Mouse (Mus musculus) neural tube, embryonic 11.5 days (tissue): ENCODE measurements at regions not wholly inside any gene's neighbourhood (a gene's known extent, or its start where the extent isn't known, plus 50 kb on each side); places are given as distances from the start of the nearest gene placed in this dataset.

Experiments
- ATAC-seq: fragments of 200-750 bp; cut with Nextera tagmentation; 2 replicates; pipeline ENCODE4 v1.8.0; 2017; ENCODE audit warnings: moderate number of reproducible peaks, mild to moderate bottlenecking, moderate TSS enrichment, moderate library complexity; ENCODE audit not compliant: insufficient read depth, low FRiP score, low TSS enrichment
- DNase-seq: peaks from one replicate; pipeline ENCODE4 v3.0.0-alpha.2; 2015; ENCODE audit warnings: low spot score
- H3K27ac ChIP-seq: fragments of 300-500 bp; sonication (generic); 2 replicates; pipeline ENCODE4 v1.5.1; 2014; ENCODE audit warnings: low read depth, mild to moderate bottlenecking, low read length
- H3K27me3 ChIP-seq: fragments of 300-500 bp; sonication (generic); 2 replicates; pipeline ENCODE4 v1.6.1; 2014; ENCODE audit warnings: mild to moderate bottlenecking, low read length, mixed read lengths; ENCODE audit not compliant: control insufficient read depth, insufficient read depth
- H3K36me3 ChIP-seq: fragments of 300-500 bp; sonication (generic); 2 replicates; pipeline ENCODE4 v1.6.1; 2014; ENCODE audit warnings: mild to moderate bottlenecking, low read length, moderate library complexity, mixed read lengths; ENCODE audit not compliant: control insufficient read depth, insufficient read depth
- H3K4me1 ChIP-seq: fragments of 300-500 bp; sonication (generic); 2 replicates; pipeline ENCODE4 v1.6.1; 2014; ENCODE audit warnings: low read length, mixed read lengths; ENCODE audit not compliant: control insufficient read depth, insufficient read depth
- H3K4me2 ChIP-seq: fragments of 300-500 bp; sonication (generic); 2 replicates; pipeline ENCODE4 v1.6.1; 2014; ENCODE audit warnings: low read depth, mild to moderate bottlenecking, moderate library complexity
- H3K4me3 ChIP-seq: fragments of 300-500 bp; sonication (generic); 2 replicates; pipeline ENCODE4 v1.5.1; 2014; ENCODE audit warnings: low read depth, low read length
- H3K9ac ChIP-seq: fragments of 300-500 bp; sonication (generic); 2 replicates; pipeline ENCODE4 v1.6.1; 2014; ENCODE audit warnings: mild to moderate bottlenecking, low read length
- H3K9me3 ChIP-seq: fragments of 300-500 bp; sonication (generic); 2 replicates; pipeline ENCODE4 v1.6.1; 2016; ENCODE audit warnings: low read length; ENCODE audit not compliant: control insufficient read depth
- WGBS: fragments of 180-500 bp; shearing (Covaris S2); extraction: QIAGEN DNeasy Blood & Tissue Kit; methylation state at CpG from one replicate; pipeline ENCODE4 v1.1.7; 2014; 5-methylcytosine and 5-hydroxymethylcytosine counted together

DNA sequence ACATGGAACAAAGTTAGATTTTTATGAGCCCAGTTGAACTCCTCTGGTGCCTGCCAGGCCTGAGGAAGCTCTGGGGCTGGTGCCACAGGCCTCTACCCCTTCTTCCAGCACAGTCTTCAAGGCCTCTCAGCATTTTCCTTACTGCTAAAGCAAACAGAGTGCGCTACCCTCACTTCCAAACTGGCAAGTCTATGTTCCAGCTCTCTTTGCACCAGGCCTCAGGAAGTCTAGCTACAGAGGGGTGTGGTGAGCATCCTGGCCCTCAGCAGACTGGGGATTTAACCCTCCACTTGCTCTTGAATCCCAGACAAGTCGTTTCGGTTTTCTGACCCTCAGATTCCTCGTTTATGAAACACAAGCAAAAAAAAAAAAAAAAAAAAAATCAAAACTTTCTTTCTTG lies 142.4 kb downstream of the Thbs2 start:
- peaks cover 5% of the 10 kb centered on the region; the same call in 1 of the 2 replicates for H3K9me3 ChIP-seq
- no peaks in the 10 kb centered on the region for H3K36me3 ChIP-seq
- H3K4me3 ChIP-seq: no peak overlapping the region
- H3K4me1 ChIP-seq: no peaks in the 10 kb centered on the region
- H3K27ac ChIP-seq: no peak overlapping the region
- no peak overlapping the region for H3K9ac ChIP-seq
- 77% methylated on average over 4 of the region's 4 CpGs for WGBS
- no peak for ATAC-seq
- DNase-seq: no peak
- no peaks in the 10 kb centered on the region for H3K27me3 ChIP-seq
- no peak overlapping the region for H3K4me2 ChIP-seq

DNA sequence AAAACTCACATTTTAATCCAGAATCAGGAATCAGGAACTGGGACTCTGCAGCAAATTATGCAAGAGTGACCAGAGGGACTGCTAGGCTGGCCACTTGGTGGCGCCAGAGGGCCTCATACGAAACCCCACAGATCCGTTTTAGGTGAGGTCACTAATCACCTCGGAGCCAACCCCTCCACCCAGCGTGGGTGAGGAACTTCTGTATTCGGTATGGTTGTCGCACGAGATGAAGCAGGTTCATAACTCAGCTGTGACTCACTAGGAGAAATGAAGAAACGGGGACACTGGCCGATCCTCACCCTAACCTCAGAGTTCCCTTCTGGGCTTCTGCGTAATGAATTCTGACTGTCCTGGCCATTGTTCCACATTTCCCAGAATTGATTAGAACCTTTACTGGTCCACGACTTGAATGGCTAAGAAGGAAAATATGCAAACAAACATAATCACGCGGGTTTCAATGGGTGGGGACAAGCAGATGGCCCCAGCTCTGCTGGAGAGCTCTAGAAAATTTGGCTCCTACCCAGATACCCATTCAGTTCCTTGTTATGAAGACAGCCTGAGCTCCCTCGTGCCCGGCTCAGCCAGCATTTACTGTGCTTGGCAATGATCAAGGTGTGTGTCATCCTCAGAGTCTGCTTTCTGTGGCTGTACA lies 148.1 kb downstream of the Thbs2 start:
- H3K4me3 ChIP-seq: no peak overlapping the region
- ATAC-seq: peak; percentile 16; the same call in 1 of the 2 replicates

DNA sequence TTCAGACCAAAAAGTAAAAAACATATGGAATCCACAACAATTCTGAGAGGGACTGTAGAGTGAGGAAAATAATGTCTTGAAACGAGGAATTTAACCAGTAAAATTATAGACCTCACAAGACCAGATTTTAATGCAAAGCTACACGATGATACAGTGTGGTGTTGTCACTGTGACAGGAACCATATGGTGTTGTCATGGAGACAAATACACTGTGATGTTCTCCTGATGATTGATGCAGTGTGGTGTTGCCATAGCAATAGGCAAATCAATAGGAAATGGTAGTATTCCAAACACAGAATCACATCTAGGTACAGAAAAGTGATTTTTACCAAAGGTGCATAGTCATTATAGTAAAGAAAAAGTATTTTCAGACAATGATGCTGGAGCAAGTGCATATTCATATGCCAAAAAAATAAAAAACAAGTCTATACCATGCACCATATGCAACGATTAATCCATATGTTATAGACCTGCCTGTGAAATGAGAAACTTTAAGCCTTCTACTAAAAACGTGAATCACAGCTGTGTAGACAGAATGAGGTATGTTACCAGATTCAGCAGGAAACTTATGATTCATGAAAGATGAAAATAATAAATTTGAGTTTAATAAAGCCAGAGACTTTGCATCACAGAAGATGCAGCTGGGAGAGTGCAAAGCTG lies 149.6 kb downstream of the Thbs2 start:
- DNase-seq (no peak), ATAC-seq (no peak)
- no peaks in the 10 kb centered on the region for H3K36me3 ChIP-seq
- no peak overlapping the region for H3K4me2 ChIP-seq
- peaks cover 5% of the 10 kb centered on the region; the same call in 1 of the 2 replicates for H3K9me3 ChIP-seq
- no peak overlapping the region for H3K9ac ChIP-seq
- H3K4me1 ChIP-seq: no peaks in the 10 kb centered on the region
- H3K4me3 ChIP-seq: no peak overlapping the region
- no peaks in the 10 kb centered on the region for H3K27me3 ChIP-seq
- H3K27ac ChIP-seq: no peak overlapping the region
- 63% methylated on average over 4 of the region's 4 CpGs for WGBS

More for the DNA sequence above, 148.1 kb downstream of the Thbs2 start:
- peaks cover 5% of the 10 kb centered on the region; the same call in 1 of the 2 replicates for H3K9me3 ChIP-seq
- H3K4me1 ChIP-seq: no peaks in the 10 kb centered on the region
- H3K27ac ChIP-seq: no peak overlapping the region
- H3K27me3 ChIP-seq: no peaks in the 10 kb centered on the region
- H3K36me3 ChIP-seq: no peaks in the 10 kb centered on the region
- H3K9ac ChIP-seq: no peak overlapping the region
- no peak overlapping the region for H3K4me2 ChIP-seq
- 37% methylated on average over 16 of the region's 16 CpGs for WGBS
- peak; percentile 81 for DNase-seq

DNA sequence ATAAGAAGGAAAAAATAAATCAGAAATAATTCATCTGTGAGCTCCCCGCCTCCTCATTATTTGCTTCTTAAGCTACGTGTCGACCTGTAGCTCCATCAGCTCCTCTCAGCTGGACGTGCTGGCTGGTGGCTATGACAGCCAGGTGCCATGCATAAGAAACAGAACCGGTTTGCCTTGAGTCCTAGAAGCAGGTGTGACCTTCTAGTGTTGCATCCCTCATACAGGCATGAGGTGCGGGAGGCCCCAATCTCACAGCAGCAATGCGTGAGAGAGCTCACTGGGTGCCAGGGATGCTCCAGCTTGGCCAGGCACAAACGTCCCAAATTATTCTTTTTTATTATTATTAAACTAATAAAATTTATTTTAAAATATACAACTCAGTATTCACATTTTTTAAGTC lies 153.0 kb downstream of the Thbs2 start:
- 83% methylated on average over 8 of the region's 8 CpGs for WGBS
- Histone ChIP-seq H3K36me3 (no peaks in the 10 kb centered on the region), H3K27me3 (no peaks in the 10 kb centered on the region), H3K9ac (no peak overlapping the region), H3K4me2 (no peak overlapping the region), H3K27ac (no peak overlapping the region), H3K4me3 (no peak overlapping the region), H3K9me3 (no peaks in the 10 kb centered on the region), H3K4me1 (no peaks in the 10 kb centered on the region)
- DNase-seq (no peak), ATAC-seq (no peak)

DNA sequence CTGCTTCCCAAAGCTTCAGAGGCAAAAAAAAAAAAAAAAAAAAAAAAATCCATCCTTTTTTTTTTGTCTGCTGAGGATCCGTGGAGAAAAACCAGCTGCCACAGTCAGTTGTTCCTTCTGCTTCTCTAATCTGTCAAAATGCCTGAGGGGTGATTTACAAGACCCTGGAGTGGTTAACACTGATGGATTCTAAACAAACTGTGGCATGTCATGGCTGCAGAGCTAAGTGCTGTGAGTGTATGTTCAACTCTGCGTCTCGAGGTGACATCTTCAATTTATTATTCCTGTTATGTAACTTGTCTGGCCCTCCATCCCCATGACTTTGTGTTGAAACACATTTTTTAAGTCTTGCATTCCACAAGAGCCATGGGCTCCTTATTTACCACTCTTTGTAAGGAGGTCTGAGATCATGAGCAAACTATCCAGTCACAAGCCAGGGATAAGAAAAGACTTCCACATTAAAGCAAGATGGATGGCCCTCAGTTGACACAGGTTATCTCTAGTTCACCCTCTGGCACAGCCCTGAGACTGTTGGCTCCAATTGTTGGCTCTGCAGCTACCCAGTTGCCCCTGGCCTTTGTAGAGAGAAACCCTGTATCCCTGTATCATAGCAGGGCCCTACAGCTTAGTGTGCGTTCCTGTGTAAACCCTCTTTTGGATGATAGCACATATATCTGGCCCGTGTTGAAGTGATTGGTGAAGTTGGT lies 153.6 kb downstream of the Thbs2 start:
- Histone ChIP-seq H3K9me3 (no peaks in the 10 kb centered on the region), H3K4me1 (no peaks in the 10 kb centered on the region), H3K27ac (no peak overlapping the region), H3K27me3 (no peaks in the 10 kb centered on the region), H3K9ac (no peak overlapping the region), H3K4me2 (no peak overlapping the region), H3K4me3 (no peak overlapping the region), H3K36me3 (no peaks in the 10 kb centered on the region)
- DNase-seq (no peak), ATAC-seq (no peak)
- 63% methylated on average over 5 of the region's 5 CpGs for WGBS

DNA sequence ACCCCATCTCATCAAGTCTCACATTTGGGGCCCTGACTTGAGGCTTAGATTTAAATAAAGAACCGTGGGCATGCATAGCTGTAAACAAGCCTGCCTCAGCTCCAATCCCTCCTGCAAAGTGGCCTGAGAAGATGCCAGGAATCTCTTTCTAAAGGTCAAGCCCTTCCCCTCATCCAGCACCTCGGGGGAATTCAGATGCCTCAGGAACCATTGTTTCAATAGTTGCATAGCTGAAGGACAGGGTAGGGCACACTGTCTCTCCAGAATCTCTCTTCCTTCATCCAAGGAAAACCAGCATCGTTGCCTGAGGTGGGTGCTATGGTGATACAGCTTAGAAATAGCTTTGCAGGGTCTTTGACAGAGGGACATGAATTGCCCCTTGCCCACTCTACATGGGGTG lies 154.4 kb downstream of the Thbs2 start:
- Histone ChIP-seq H3K27ac (no peak overlapping the region), H3K9ac (no peak overlapping the region), H3K4me2 (no peak overlapping the region), H3K4me3 (no peak overlapping the region), H3K4me1 (no peaks in the 10 kb centered on the region), H3K9me3 (no peaks in the 10 kb centered on the region), H3K36me3 (no peaks in the 10 kb centered on the region), H3K27me3 (no peaks in the 10 kb centered on the region)
- no peak for ATAC-seq
- 51% methylated on average over 3 of the region's 3 CpGs for WGBS
- no peak for DNase-seq

DNA sequence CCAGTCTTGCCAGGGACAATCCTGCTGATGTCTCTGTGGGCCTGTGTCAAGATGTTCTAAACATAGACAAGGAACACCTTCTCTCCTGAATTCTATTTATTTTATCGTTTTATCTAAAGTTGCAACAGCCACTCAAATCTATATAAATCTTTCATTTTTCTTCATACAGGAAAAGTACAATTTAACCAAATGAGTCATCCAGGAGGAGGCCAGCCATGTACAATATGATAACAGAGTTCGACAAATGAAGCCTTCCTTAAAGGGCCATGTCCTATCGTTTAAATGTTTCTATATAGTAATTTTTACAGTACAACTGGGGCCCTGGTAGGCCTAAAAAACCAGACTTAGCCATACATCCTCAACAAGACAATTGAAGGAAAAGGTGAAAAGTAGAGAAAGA lies 154.8 kb downstream of the Thbs2 start:
- Histone ChIP-seq H3K4me1 (no peaks in the 10 kb centered on the region), H3K36me3 (no peaks in the 10 kb centered on the region), H3K4me3 (no peak overlapping the region), H3K27me3 (no peaks in the 10 kb centered on the region), H3K9me3 (no peaks in the 10 kb centered on the region), H3K27ac (no peak overlapping the region), H3K9ac (no peak overlapping the region), H3K4me2 (no peak overlapping the region)
- ATAC-seq (no peak), DNase-seq (no peak)
- WGBS: 87% methylated on average over 3 of the region's 3 CpGs

DNA sequence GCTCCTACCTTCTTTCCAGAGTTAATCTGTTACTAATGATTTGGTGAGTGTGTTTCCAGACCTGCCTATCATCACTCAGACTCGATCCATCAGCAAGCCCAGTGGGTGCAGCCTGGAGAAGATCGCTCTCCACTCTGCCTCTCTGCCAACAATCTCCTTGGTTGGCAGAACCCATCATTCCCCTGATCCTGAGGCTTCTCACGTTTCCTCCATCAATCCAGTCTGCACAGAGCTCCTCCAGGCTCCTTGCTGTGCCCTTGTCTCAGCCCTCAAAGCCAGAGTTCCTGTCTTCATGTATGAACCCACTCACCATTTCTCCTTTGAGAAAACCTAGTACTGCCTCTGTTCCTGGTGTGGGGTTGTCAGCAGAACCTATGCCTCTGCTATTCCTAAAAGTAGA lies 155.5 kb downstream of the Thbs2 start:
- Histone ChIP-seq H3K27ac (no peak overlapping the region), H3K4me1 (no peaks in the 10 kb centered on the region), H3K4me3 (no peak overlapping the region), H3K9me3 (no peaks in the 10 kb centered on the region), H3K4me2 (no peak overlapping the region), H3K27me3 (no peaks in the 10 kb centered on the region), H3K36me3 (no peaks in the 10 kb centered on the region), H3K9ac (no peak overlapping the region)
- no peak for ATAC-seq
- DNase-seq: no peak
- WGBS: 72% methylated on average over 3 of the region's 3 CpGs

DNA sequence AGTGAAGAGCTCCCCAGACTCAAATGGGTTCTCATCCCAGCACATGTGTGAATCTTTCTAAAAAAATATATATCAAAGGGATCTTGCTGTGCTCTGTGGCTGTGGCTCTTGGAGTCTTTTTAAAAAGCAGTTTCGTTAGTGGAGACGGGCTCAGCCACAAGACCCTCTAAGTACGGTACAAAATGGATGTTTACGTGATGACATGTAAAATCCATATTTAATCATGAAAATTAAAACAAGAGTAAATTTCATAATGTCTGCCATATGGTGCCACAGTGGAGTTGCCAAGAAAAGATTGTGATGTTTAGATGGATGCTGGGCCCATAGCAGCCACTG lies 161.1 kb downstream of the Thbs2 start:
- no peak for ATAC-seq
- H3K36me3 ChIP-seq: no peaks in the 10 kb centered on the region

More for the DNA sequence above, 161.1 kb downstream of the Thbs2 start:
- Histone ChIP-seq H3K9me3 (no peaks in the 10 kb centered on the region), H3K27me3 (no peaks in the 10 kb centered on the region), H3K4me2 (no peak overlapping the region), H3K4me3 (no peak overlapping the region), H3K27ac (no peak overlapping the region), H3K9ac (no peak overlapping the region), H3K4me1 (no peaks in the 10 kb centered on the region)
- no peak for DNase-seq
- 93% methylated on average over 4 of the region's 4 CpGs for WGBS
